Mouse (Mus musculus): ENCODE results near the gene Hydin. TPM values are rescaled to one million over a fixed set of nuclear protein-coding genes. Genes with fewer than 3 reads are reported as not detected.

The Hydin gene
- polyA plus RNA-seq, 1 experiment from 2014 or later: 0.01 TPM

GRCm38 (mm10) chr8:110604556-110604955 lies 337.8 kb downstream of the Hydin start:
- Histone ChIP-seq H3K4me1 (replicated peaks; ENCODE audit: control insufficient read depth, insufficient read depth, low read length) (no peaks in the 10 kb centered on the region), H3K9ac (ENCODE audit: low read length) (no peak overlapping the region), H3K36me3 (ENCODE audit: control insufficient read depth, insufficient read depth, low read length) (no peaks in the 10 kb centered on the region), H3K27ac (ENCODE audit: low read depth) (no peak overlapping the region), H3K4me2 (ENCODE audit: low read length) (no peak overlapping the region), H3K9me3 (ENCODE audit: control insufficient read depth, low read length) (no peaks in the 10 kb centered on the region), H3K27me3 (replicated peaks; ENCODE audit: control insufficient read depth, insufficient read depth, low read length) (no peaks in the 10 kb centered on the region), H3K4me3 (ENCODE audit: low read depth, low read length) (no peak overlapping the region)
- DNase-seq (ENCODE audit: low spot score) (peak; percentile 65), ATAC-seq (replicated peaks; ENCODE audit: low FRiP score, low TSS enrichment, low read depth) (no peak)
- WGBS: 8% methylated on average over 1 of the region's 1 CpGs

GRCm38 (mm10) chr8:110605401-110606015 lies 338.7 kb downstream of the Hydin start:
- H3K27ac ChIP-seq (ENCODE audit: low read depth): no peak overlapping the region
- H3K27me3 ChIP-seq (replicated peaks; ENCODE audit: control insufficient read depth, insufficient read depth, low read length): no peaks in the 10 kb centered on the region
- DNase-seq (ENCODE audit: low spot score): no peak
- no peaks in the 10 kb centered on the region for H3K4me1 ChIP-seq (replicated peaks; ENCODE audit: control insufficient read depth, insufficient read depth, low read length)
- H3K9me3 ChIP-seq (ENCODE audit: control insufficient read depth, low read length): no peaks in the 10 kb centered on the region
- no peak overlapping the region for H3K9ac ChIP-seq (ENCODE audit: low read length)
- no peak overlapping the region for H3K4me2 ChIP-seq (ENCODE audit: low read length)
- no peak for ATAC-seq (replicated peaks; ENCODE audit: low FRiP score, low TSS enrichment, low read depth)
- no peaks in the 10 kb centered on the region for H3K36me3 ChIP-seq (ENCODE audit: control insufficient read depth, insufficient read depth, low read length)
- H3K4me3 ChIP-seq (ENCODE audit: low read depth, low read length): no peak overlapping the region
- 55% methylated on average over 6 of the region's 6 CpGs for WGBS

GRCm38 (mm10) chr8:110615730-110616129 lies 349.0 kb downstream of the Hydin start:
- H3K9me3 ChIP-seq (ENCODE audit: control insufficient read depth, low read length): no peaks in the 10 kb centered on the region
- peaks cover 9% of the 10 kb centered on the region for H3K4me1 ChIP-seq (replicated peaks; ENCODE audit: control insufficient read depth, insufficient read depth, low read length)
- no peaks in the 10 kb centered on the region for H3K36me3 ChIP-seq (ENCODE audit: control insufficient read depth, insufficient read depth, low read length)
- no peak overlapping the region for H3K4me2 ChIP-seq (ENCODE audit: low read length)
- 0 out of 2 replicates have a peak, but pooled peaks cover 2% of the 10 kb centered on the region for H3K27me3 ChIP-seq (replicated peaks; ENCODE audit: control insufficient read depth, insufficient read depth, low read length)
- ATAC-seq (replicated peaks; ENCODE audit: low FRiP score, low TSS enrichment, low read depth) (no peak), DNase-seq (ENCODE audit: low spot score) (no peak)
- WGBS: 62% methylated on average over 3 of the region's 3 CpGs
- no peak overlapping the region for H3K9ac ChIP-seq (ENCODE audit: low read length)
- no peak overlapping the region for H3K4me3 ChIP-seq (ENCODE audit: low read depth, low read length)
- H3K27ac ChIP-seq (ENCODE audit: low read depth): no peak overlapping the region

GRCm38 (mm10) chr8:110617801-110618358 lies 351.1 kb downstream of the Hydin start:
- peak overlapping the region; percentile 15; the same call in 1 of the 2 replicates for H3K9ac ChIP-seq (ENCODE audit: low read length)
- H3K4me3 ChIP-seq (ENCODE audit: low read depth, low read length): peak overlapping the region; percentile 79
- WGBS: 22% methylated on average over 14 of the region's 14 CpGs

GRCm38 (mm10) chr8:110618391-110619207 lies 351.8 kb downstream of the Hydin start, which contains the start of gene Vac14:
Gene Vac14, plus strand, starts transcription at chr8:110618585.
- Histone ChIP-seq H3K4me3 (ENCODE audit: low read depth, low read length) (peak within 1 kb of the TSS; percentile 79), H3K27me3 (replicated peaks; ENCODE audit: control insufficient read depth, insufficient read depth, low read length) (no peaks in the 10 kb centered on the region)

More at GRCm38 (mm10) chr8:110617801-110618358, 351.1 kb downstream of the Hydin start:
- Histone ChIP-seq H3K9me3 (ENCODE audit: control insufficient read depth, low read length) (no peaks in the 10 kb centered on the region), H3K4me1 (replicated peaks; ENCODE audit: control insufficient read depth, insufficient read depth, low read length) (peaks cover 9% of the 10 kb centered on the region), H3K4me2 (ENCODE audit: low read length) (peak overlapping the region; percentile 70), H3K27me3 (replicated peaks; ENCODE audit: control insufficient read depth, insufficient read depth, low read length) (no peaks in the 10 kb centered on the region), H3K27ac (ENCODE audit: low read depth) (no peak overlapping the region), H3K36me3 (ENCODE audit: control insufficient read depth, insufficient read depth, low read length) (no peaks in the 10 kb centered on the region)
- DNase-seq (ENCODE audit: low spot score) (no peak), ATAC-seq (replicated peaks; ENCODE audit: low FRiP score, low TSS enrichment, low read depth) (peak; percentile 13; the same call in 1 of the 2 replicates)

GRCm38 (mm10) chr8:110619208-110619574 lies 352.4 kb downstream of the Hydin start:
- H3K4me3 ChIP-seq (ENCODE audit: low read depth, low read length): peak overlapping the region; percentile 79
- WGBS: 29% methylated on average over 8 of the region's 8 CpGs
- no peak for DNase-seq (ENCODE audit: low spot score)
- H3K36me3 ChIP-seq (ENCODE audit: control insufficient read depth, insufficient read depth, low read length): no peaks in the 10 kb centered on the region
- peak overlapping the region; percentile 62; the same call in 1 of the 2 replicates for H3K9ac ChIP-seq (ENCODE audit: low read length)
- peaks cover 9% of the 10 kb centered on the region for H3K4me1 ChIP-seq (replicated peaks; ENCODE audit: control insufficient read depth, insufficient read depth, low read length)
- H3K27ac ChIP-seq (ENCODE audit: low read depth): no peak overlapping the region
- H3K27me3 ChIP-seq (replicated peaks; ENCODE audit: control insufficient read depth, insufficient read depth, low read length): no peaks in the 10 kb centered on the region
- ATAC-seq (replicated peaks; ENCODE audit: low FRiP score, low TSS enrichment, low read depth): no peak
- peak overlapping the region; percentile 70 for H3K4me2 ChIP-seq (ENCODE audit: low read length)
- no peaks in the 10 kb centered on the region for H3K9me3 ChIP-seq (ENCODE audit: control insufficient read depth, low read length)

More at GRCm38 (mm10) chr8:110618391-110619207, 351.8 kb downstream of the Hydin start, which contains the start of gene Vac14:
- H3K4me1 ChIP-seq (replicated peaks; ENCODE audit: control insufficient read depth, insufficient read depth, low read length): peaks cover 9% of the 10 kb centered on the region
- WGBS: 0% methylated on average over 64 of the region's 67 CpGs
- no peaks in the 10 kb centered on the region for H3K36me3 ChIP-seq (ENCODE audit: control insufficient read depth, insufficient read depth, low read length)
- peak; percentile 99 for DNase-seq (ENCODE audit: low spot score)
- H3K9ac ChIP-seq (ENCODE audit: low read length): peak within 1 kb of the TSS; percentile 62
- H3K4me2 ChIP-seq (ENCODE audit: low read length): peak within 1 kb of the TSS; percentile 70
- no peaks in the 10 kb centered on the region for H3K9me3 ChIP-seq (ENCODE audit: control insufficient read depth, low read length)
- no peak within 1 kb of the TSS for H3K27ac ChIP-seq (ENCODE audit: low read depth)
- ATAC-seq (replicated peaks; ENCODE audit: low FRiP score, low TSS enrichment, low read depth): peak; percentile 95

GRCm38 (mm10) chr8:110619919-110620318 lies 353.1 kb downstream of the Hydin start:
- Histone ChIP-seq H3K9ac (ENCODE audit: low read length) (no peak overlapping the region), H3K9me3 (ENCODE audit: control insufficient read depth, low read length) (no peaks in the 10 kb centered on the region), H3K27ac (ENCODE audit: low read depth) (no peak overlapping the region), H3K27me3 (replicated peaks; ENCODE audit: control insufficient read depth, insufficient read depth, low read length) (no peaks in the 10 kb centered on the region), H3K36me3 (ENCODE audit: control insufficient read depth, insufficient read depth, low read length) (no peaks in the 10 kb centered on the region), H3K4me2 (ENCODE audit: low read length) (peak overlapping the region; percentile 70), H3K4me1 (replicated peaks; ENCODE audit: control insufficient read depth, insufficient read depth, low read length) (peaks cover 9% of the 10 kb centered on the region), H3K4me3 (ENCODE audit: low read depth, low read length) (no peak overlapping the region)
- 87% methylated on average over 5 of the region's 5 CpGs for WGBS
- ATAC-seq (replicated peaks; ENCODE audit: low FRiP score, low TSS enrichment, low read depth) (no peak), DNase-seq (ENCODE audit: low spot score) (no peak)

- Histone ChIP-seq H3K4me2 (ENCODE audit: low read length) (no peak overlapping the region), H3K4me3 (ENCODE audit: low read depth, low read length) (no peak overlapping the region), H3K4me1 (replicated peaks; ENCODE audit: control insufficient read depth, insufficient read depth, low read length) (no peaks in the 10 kb centered on the region; the same call in 1 of the 2 replicates), H3K27ac (ENCODE audit: low read depth) (no peak overlapping the region), H3K36me3 (ENCODE audit: control insufficient read depth, insufficient read depth, low read length) (no peaks in the 10 kb centered on the region), H3K9me3 (ENCODE audit: control insufficient read depth, low read length) (no peaks in the 10 kb centered on the region), H3K27me3 (replicated peaks; ENCODE audit: control insufficient read depth, insufficient read depth, low read length) (no peaks in the 10 kb centered on the region), H3K9ac (ENCODE audit: low read length) (no peak overlapping the region)
- DNase-seq (ENCODE audit: low spot score): no peak
- no peak for ATAC-seq (replicated peaks; ENCODE audit: low FRiP score, low TSS enrichment, low read depth)
- 80% methylated on average over 4 of the region's 4 CpGs for WGBS
Observed at GRCm38 (mm10) chr8:110626431-110626830, 359.7 kb downstream of the Hydin start.
